Mouse (Mus musculus) embryonic facial prominence, embryonic 11.5 days (tissue): ENCODE results near the gene Lingo3. TPM values are rescaled to one million over a fixed set of nuclear protein-coding genes. Genes with fewer than 3 reads are reported as not detected.

Experiments
- ATAC-seq: fragments of 200-750 bp; cut with Nextera tagmentation; replicated peaks from 2 replicates; pipeline ENCODE4 v1.8.0; 2017; ENCODE audit warnings: low read depth; ENCODE audit not compliant: insufficient number of reproducible peaks, low FRiP score, low TSS enrichment
- DNase-seq: peaks from one replicate; pipeline ENCODE4 v3.0.0-alpha.2; 2015; ENCODE audit warnings: low spot score
- H3K27ac ChIP-seq: fragments of 300-500 bp; sonication (generic); replicated peaks from 2 replicates; pipeline ENCODE4 v1.5.1; 2014; ENCODE audit warnings: mild to moderate bottlenecking, low read depth, low read length, control low read depth
- H3K27me3 ChIP-seq: fragments of 300-500 bp; sonication (generic); 2 replicates; pipeline ENCODE4 v1.6.1; 2014; ENCODE audit warnings: mild to moderate bottlenecking, low read length, moderate library complexity, mixed read lengths; ENCODE audit not compliant: control insufficient read depth, insufficient read depth
- H3K36me3 ChIP-seq: fragments of 300-500 bp; sonication (generic); replicated peaks from 2 replicates; pipeline ENCODE4 v1.6.1; 2014; ENCODE audit warnings: low read depth, mild to moderate bottlenecking, low read length, moderate library complexity, mixed read lengths; ENCODE audit not compliant: control insufficient read depth, insufficient read depth
- H3K4me1 ChIP-seq: fragments of 300-500 bp; sonication (generic); 2 replicates; pipeline ENCODE4 v1.6.1; 2014; ENCODE audit warnings: low read length, mixed read lengths; ENCODE audit not compliant: control insufficient read depth, insufficient read depth
- H3K4me2 ChIP-seq: fragments of 300-500 bp; sonication (generic); 2 replicates; pipeline ENCODE4 v1.6.1; 2014; ENCODE audit warnings: low read depth, mild to moderate bottlenecking, control low read depth, low read length, moderate library complexity
- H3K4me3 ChIP-seq: fragments of 300-500 bp; sonication (generic); 2 replicates; pipeline ENCODE4 v1.5.1; 2014; ENCODE audit warnings: low read depth, low read length, control low read depth
- H3K9ac ChIP-seq: fragments of 300-500 bp; sonication (generic); replicated peaks from 2 replicates; pipeline ENCODE4 v1.6.1; 2014; ENCODE audit warnings: mild to moderate bottlenecking, control low read depth, low read length
- H3K9me3 ChIP-seq: fragments of 300-500 bp; sonication (generic); replicated peaks from 2 replicates; pipeline ENCODE4 v1.6.1; 2016; ENCODE audit warnings: mild to moderate bottlenecking, low read length, inconsistent platforms, mixed read lengths; ENCODE audit not compliant: control insufficient read depth
- WGBS: fragments of 180-500 bp; shearing (Covaris S2); extraction: QIAGEN DNeasy Blood & Tissue Kit; methylation state at CpG from one replicate; pipeline ENCODE4 v1.1.7; 2014; 5-methylcytosine and 5-hydroxymethylcytosine counted together
- polyA plus RNA-seq: library from polyadenylated mRNA; unstranded; fragments of >200 nt; fragmentation: Nextera tagmentation; extraction: Ambion mirVana; gene quantifications from 2 replicates; pipeline ENCODE4 v1.2.1, GENCODE M21; 2014

The Lingo3 gene
- polyA plus RNA-seq, 1 experiment from 2014 or later = 0.67 TPM

DNA sequence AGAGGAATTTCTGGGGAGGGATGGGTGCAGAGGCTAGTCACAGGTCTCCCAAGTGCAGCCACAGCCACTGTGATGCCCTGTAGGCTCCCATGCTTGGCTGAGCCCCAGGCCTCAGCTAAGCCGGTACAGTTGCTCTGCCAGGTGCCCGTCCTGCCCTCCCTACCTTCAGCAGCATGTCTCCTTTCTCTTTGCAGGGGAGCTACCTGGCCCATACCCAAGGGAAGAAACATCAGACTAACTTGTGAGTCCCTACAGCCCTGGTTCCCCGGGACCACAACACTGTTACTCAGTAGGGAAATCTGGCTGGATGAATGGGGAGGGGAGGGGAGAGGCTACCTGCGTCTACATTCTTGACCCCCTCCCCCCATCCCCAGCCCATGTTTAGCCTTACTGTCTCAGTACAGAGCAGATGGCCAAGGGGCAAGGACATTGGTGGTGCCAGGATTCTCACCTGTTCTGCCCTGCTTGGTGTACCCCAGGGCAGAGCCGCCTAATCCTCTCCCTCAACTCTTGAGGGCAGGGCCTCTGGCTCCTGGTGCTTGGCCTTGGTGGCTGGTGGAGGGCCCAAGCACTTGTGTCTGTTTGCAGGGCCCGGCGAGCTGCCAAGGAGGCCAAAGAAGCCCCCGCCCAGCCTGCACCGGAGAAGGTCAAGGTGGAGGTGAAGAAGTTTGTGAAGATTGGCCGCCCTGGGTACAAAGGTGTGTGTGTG is 41.5 kb downstream of the Lingo3 start:
- WGBS = 89% methylated on average over 10 of the region's 10 CpGs
- Histone ChIP-seq H3K4me1 (peaks cover 9% of the 10 kb centered on the region), H3K36me3 (peaks cover 20% of the 10 kb centered on the region), H3K4me3 (no peak overlapping the region), H3K27ac (no peak overlapping the region), H3K27me3 (peaks cover 2% of the 10 kb centered on the region; the same call in 1 of the 2 replicates), H3K9ac (no peak overlapping the region), H3K4me2 (no peak overlapping the region), H3K9me3 (no peaks in the 10 kb centered on the region)
- DNase-seq (no peak), ATAC-seq (no peak)

- Histone ChIP-seq H3K4me3 (peak overlapping the region; percentile 87), H3K4me2 (peak overlapping the region; percentile 81), H3K27ac (peak overlapping the region; percentile 96), H3K36me3 (peaks cover 16% of the 10 kb centered on the region), H3K9ac (peak overlapping the region; percentile 94), H3K9me3 (no peaks in the 10 kb centered on the region), H3K4me1 (no peaks in the 10 kb centered on the region), H3K27me3 (no peaks in the 10 kb centered on the region)
- WGBS = 4% methylated on average over 18 of the region's 18 CpGs
- ATAC-seq (no peak), DNase-seq (no peak)
These were observed 44.7 kb downstream of the Lingo3 start for GRCm38 (mm10) chr10:80799070-80799566.

DNA sequence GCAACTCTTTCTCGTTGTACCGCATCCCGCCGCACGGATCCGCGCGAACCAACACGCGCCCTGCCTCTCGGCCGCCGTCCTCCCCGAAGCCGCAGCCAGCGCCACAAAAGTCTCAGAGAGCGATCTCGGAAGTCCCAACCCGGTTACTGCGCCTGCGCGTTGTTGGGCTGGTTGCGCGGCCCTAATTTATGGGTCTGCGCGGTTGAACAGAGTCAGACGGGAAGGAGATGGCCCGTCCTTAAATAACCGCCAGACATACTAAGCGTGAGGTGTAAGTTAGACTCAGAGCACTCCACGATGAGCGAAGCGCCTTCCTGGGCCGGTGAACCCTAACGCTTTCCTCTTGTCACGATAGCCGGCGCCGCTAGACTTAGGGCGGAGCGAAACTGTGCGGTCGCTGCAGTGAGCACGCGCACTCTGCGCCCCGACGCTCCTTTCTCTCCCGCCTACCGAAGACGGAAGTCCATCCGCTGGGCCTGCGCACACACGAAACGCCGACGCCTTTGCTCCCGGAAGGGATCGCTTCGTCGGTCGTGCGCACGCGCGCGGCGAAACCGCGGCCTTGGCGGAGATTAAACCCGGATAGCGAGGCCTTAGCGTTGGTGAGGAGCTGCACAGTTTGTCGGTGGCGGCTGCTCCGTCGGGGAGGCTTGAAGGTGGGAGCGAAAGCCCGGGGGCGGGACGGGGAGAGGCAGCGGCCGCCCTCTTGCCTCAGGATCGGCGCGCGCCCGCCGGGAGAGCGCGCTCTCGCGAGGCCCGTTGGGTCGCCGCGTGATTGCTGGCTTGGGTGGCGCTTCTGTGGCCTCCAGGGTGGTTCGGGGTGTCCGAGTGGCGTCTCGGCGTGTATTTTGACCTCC is 45.5 kb downstream of the Lingo3 start, which contains the start of the genes Sf3a2 and Plekhj1:
TSS of gene Sf3a2 (plus strand) at position 49 of the 857 bp plus-strand sequence.
TSS of gene Plekhj1 (minus strand) at position 477 of the 857 bp plus-strand sequence.
- Histone ChIP-seq H3K4me3 (peak within 1 kb of the TSS; percentile 87), H3K4me1 (no peaks in the 10 kb centered on the region), H3K27ac (peak within 1 kb of the TSS; percentile 96), H3K27me3 (no peaks in the 10 kb centered on the region), H3K9me3 (no peaks in the 10 kb centered on the region), H3K4me2 (peak within 1 kb of the TSS; percentile 89), H3K9ac (peak within 1 kb of the TSS; percentile 94), H3K36me3 (peaks cover 13% of the 10 kb centered on the region)
- DNase-seq = peak; percentile 96
- WGBS = under 1% methylated on average over 102 of the region's 104 CpGs
- peak; percentile 84 for ATAC-seq

DNA sequence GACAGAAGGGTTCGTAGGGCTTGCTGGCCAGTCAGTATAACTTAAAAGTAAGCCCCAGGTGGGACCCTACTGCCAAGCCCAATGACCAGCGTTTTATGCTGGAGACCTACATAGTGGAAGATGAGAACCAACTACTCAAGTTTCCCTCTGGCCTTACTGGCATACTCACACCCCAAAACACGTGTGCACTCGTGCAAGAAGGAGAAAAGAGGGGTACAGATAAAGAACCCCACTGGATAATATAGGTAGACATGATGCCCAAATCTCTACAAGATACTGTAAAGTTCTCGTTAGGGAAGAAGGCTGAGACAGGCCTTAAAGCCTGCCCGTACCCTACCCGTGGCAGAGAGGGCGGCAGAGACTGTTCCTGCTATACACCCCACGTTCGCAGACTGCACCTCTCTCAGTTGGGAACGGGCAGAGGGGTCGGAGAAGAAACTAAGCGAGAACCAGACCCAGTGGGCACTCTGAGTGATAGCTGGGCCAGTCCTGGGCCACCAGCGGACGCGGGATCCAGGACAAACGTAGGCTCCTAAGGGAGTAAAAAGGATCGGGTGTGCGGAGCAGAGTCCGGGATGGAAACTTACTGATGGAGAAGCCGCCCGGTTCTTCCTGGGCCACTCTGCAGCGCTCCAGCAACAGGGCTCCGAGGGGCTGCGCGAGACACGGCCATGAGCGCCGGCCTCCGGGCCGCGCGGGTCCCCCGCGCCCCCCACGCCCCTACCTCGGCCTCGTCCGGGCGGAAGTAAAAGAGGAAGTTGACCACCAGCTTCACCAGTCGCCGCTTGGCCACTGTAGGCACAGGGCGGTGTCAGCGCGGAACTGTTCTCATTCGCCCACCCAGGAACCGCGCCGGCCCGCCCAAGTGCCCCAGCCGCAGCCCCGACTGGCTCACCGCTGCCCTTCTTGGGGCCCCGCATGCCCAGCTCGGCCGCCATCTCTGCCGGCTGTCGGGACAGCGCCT is 46.4 kb downstream of the Lingo3 start:
- peak overlapping the region; percentile 96 for H3K27ac ChIP-seq
- peaks cover 12% of the 10 kb centered on the region for H3K36me3 ChIP-seq
- WGBS = 2% methylated on average over 59 of the region's 59 CpGs
- H3K4me1 ChIP-seq = no peaks in the 10 kb centered on the region
- ATAC-seq = peak; percentile 63
- no peak for DNase-seq
- H3K4me2 ChIP-seq = peak overlapping the region; percentile 89
- peak overlapping the region; percentile 87 for H3K4me3 ChIP-seq
- peak overlapping the region; percentile 94 for H3K9ac ChIP-seq
- no peaks in the 10 kb centered on the region for H3K27me3 ChIP-seq
- H3K9me3 ChIP-seq = no peaks in the 10 kb centered on the region

DNA sequence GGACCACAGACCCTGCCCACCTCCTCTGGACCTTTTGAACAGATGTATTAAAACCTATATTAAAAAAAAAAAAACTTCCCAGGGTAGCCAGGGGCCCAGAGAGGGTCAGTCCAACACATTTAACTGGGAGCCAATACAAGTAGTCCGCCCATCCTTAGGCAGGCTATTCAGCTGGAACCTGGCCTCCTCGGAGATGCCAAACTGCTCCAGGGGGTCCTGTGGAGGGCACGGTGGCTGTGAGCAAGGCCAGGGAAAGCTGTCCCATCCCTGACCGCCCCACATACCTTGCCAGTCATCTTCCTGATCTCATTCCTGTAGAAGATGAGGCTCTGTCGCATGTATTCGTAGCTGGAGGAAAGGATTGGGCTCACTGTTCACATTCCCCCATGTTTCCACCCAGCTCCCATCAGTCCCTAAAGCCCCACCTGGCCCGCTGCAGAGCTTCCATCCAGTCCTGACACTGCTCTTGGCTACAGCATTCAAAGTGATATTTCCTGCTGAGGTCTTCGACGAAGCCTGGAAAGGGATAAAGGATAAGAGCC is 47.5 kb downstream of the Lingo3 start:
- H3K27ac ChIP-seq = no peak overlapping the region
- ATAC-seq = no peak
- H3K4me3 ChIP-seq = peak overlapping the region; percentile 87
- WGBS = 84% methylated on average over 9 of the region's 9 CpGs
- DNase-seq = no peak
- no peak overlapping the region; the same call in 1 of the 2 replicates for H3K4me2 ChIP-seq
- H3K27me3 ChIP-seq = no peaks in the 10 kb centered on the region
- H3K36me3 ChIP-seq = peaks cover 15% of the 10 kb centered on the region
- H3K9me3 ChIP-seq = no peaks in the 10 kb centered on the region
- no peak overlapping the region for H3K9ac ChIP-seq
- no peaks in the 10 kb centered on the region for H3K4me1 ChIP-seq

DNA sequence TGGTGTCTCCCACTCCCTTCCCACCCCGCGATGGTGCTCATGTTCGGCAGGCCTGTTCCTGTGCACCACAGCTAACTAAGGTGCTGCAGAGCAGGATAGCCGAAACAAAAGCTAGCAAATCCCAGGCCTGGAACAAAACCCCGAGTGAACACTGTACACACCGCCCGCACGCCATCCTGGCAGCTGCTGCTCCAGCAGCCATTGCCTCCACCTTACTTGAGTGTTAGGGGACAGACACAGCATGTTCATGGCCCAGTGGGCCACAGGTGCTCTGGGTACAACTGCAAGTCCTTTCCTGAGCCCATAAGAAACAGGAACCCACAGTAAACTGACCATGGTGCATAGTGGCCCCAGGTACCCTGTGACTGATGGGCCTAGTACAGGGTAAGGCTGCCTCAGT is 49.1 kb downstream of the Lingo3 start:
- no peaks in the 10 kb centered on the region for H3K4me1 ChIP-seq
- no peak overlapping the region for H3K4me3 ChIP-seq
- WGBS = 91% methylated on average over 8 of the region's 8 CpGs
- no peak for DNase-seq
- no peaks in the 10 kb centered on the region for H3K27me3 ChIP-seq
- no peak overlapping the region for H3K27ac ChIP-seq
- no peak overlapping the region for H3K9ac ChIP-seq
- H3K9me3 ChIP-seq = no peaks in the 10 kb centered on the region
- no peak for ATAC-seq
- H3K36me3 ChIP-seq = peaks cover 25% of the 10 kb centered on the region
- no peak overlapping the region for H3K4me2 ChIP-seq

- no peaks in the 10 kb centered on the region for H3K9me3 ChIP-seq
- H3K4me1 ChIP-seq = no peaks in the 10 kb centered on the region
- 91% methylated on average over 4 of the region's 4 CpGs for WGBS
- no peak overlapping the region for H3K9ac ChIP-seq
- H3K4me2 ChIP-seq = no peak overlapping the region
- DNase-seq = no peak
- no peak overlapping the region for H3K4me3 ChIP-seq
- ATAC-seq = no peak
- H3K27ac ChIP-seq = no peak overlapping the region
- no peaks in the 10 kb centered on the region for H3K27me3 ChIP-seq
- peaks cover 33% of the 10 kb centered on the region for H3K36me3 ChIP-seq
These were observed 50.0 kb downstream of the Lingo3 start for GRCm38 (mm10) chr10:80793803-80794202.
